Mouse (Mus musculus) spleen, adult 2 months (tissue): ENCODE results near the gene Foxo3.

Experiments
- CTCF ChIP-seq: fragments of 200-500 bp; IDR thresholded peaks from 2 replicates; pipeline ENCODE4 v1.5.1; 2011; ENCODE audit warnings: mild to moderate bottlenecking, inconsistent platforms; ENCODE audit not compliant: insufficient read depth, insufficient read length, insufficient replicate concordance; ENCODE audit errors: extremely low read depth
- POLR2A ChIP-seq: fragments of 200-500 bp; IDR thresholded peaks from 2 replicates; pipeline ENCODE4 v1.6.1; 2011; ENCODE audit warnings: low read depth, low read length, inconsistent platforms

GRCm38 (mm10) chr10:42174283-42174682 lies 102.3 kb downstream of the Foxo3 start:
- no peak for TF ChIP-seq CTCF
- TF ChIP-seq POLR2A: no peak
